Mouse (Mus musculus) stomach, postnatal 0 days (tissue): ENCODE results near the gene Klf12. TPM values are rescaled to one million over a fixed set of nuclear protein-coding genes. Genes with fewer than 3 reads are reported as not detected.
A peak's percentile ranks its signal among the peaks of the same experiment; 100 is the strongest.

Experiments used
- ATAC-seq: fragments of 200-750 bp; cut with Nextera tagmentation; 2 replicates; pipeline ENCODE4 v1.8.0; 2017; ENCODE audit not compliant: low FRiP score, low TSS enrichment
- DNase-seq: peaks from one replicate; pipeline ENCODE4 v3.0.0-alpha.2; 2016; ENCODE audit warnings: low spot score
- H3K27ac ChIP-seq: fragments of 300-500 bp; sonication (generic); replicated peaks from 2 replicates; pipeline ENCODE4 v1.5.1; 2014; ENCODE audit warnings: mild to moderate bottlenecking, control low read depth
- H3K27me3 ChIP-seq: fragments of 300-500 bp; sonication (generic); 2 replicates; pipeline ENCODE4 v1.6.1; 2014; ENCODE audit warnings: low read length; ENCODE audit not compliant: control insufficient read depth, insufficient read depth
- H3K36me3 ChIP-seq: fragments of 300-500 bp; sonication (generic); 2 replicates; pipeline ENCODE4 v1.6.1; 2014; ENCODE audit warnings: low read length, mixed read lengths; ENCODE audit not compliant: control insufficient read depth, insufficient read depth
- H3K4me1 ChIP-seq: fragments of 300-500 bp; sonication (generic); replicated peaks from 2 replicates; pipeline ENCODE4 v1.6.1; 2014; ENCODE audit warnings: antibody characterized with exemption; ENCODE audit not compliant: control insufficient read depth, insufficient read depth
- H3K4me2 ChIP-seq: fragments of 300-500 bp; sonication (generic); replicated peaks from 2 replicates; pipeline ENCODE4 v1.6.1; 2014; ENCODE audit warnings: low read depth, mild to moderate bottlenecking, control low read depth, moderate library complexity
- H3K4me3 ChIP-seq: fragments of 300-500 bp; sonication (generic); 2 replicates; pipeline ENCODE4 v1.5.1; 2014; ENCODE audit warnings: low read depth, low read length, control low read depth
- H3K9ac ChIP-seq: fragments of 300-500 bp; sonication (generic); 2 replicates; pipeline ENCODE4 v1.6.1; 2014; ENCODE audit warnings: mild to moderate bottlenecking, low read length, control low read depth, mixed read lengths
- H3K9me3 ChIP-seq: fragments of 300-500 bp; sonication (generic); 2 replicates; pipeline ENCODE4 v1.6.1; 2016; ENCODE audit warnings: low read length; ENCODE audit not compliant: control insufficient read depth
- CTCF ChIP-seq: IDR thresholded peaks from 2 replicates; pipeline ENCODE4 v1.5.1; 2016; ENCODE audit warnings: antibody characterized with exemption, low read depth, mild to moderate bottlenecking, moderate library complexity
- EP300 ChIP-seq: optimal IDR thresholded peaks from 2 replicates; pipeline ENCODE3; 2016; ENCODE audit warnings: antibody characterized with exemption
- WGBS: fragments of 180-500 bp; shearing (Covaris S2); extraction: QIAGEN DNeasy Blood & Tissue Kit; methylation state at CpG from one replicate; pipeline ENCODE4 v1.1.7; 2014; 5-methylcytosine and 5-hydroxymethylcytosine counted together
- polyA plus RNA-seq: library from polyadenylated mRNA; unstranded; fragments of >200 nt; fragmentation: Nextera tagmentation; extraction: Ambion mirVana; gene quantifications from 2 replicates; pipeline ENCODE4 v1.2.1, GENCODE M21; 2015

Gene Klf12
- polyA plus RNA-seq, 1 experiment from 2014 or later: 3.8 TPM

- H3K36me3 ChIP-seq: no peaks in the 10 kb centered on the region
- no peak overlapping the region for H3K9ac ChIP-seq
- H3K4me2 ChIP-seq: no peak overlapping the region
- no peaks in the 10 kb centered on the region for H3K27me3 ChIP-seq
- H3K4me1 ChIP-seq: no peaks in the 10 kb centered on the region
- TF ChIP-seq CTCF (no peak), EP300 (no peak)
- ATAC-seq: no peak
- peak overlapping the region; percentile 20; the same call in 1 of the 2 replicates for H3K27ac ChIP-seq
- WGBS: 66% methylated on average over 3 of the region's 3 CpGs
- H3K4me3 ChIP-seq: no peak overlapping the region
- DNase-seq: no peak
- H3K9me3 ChIP-seq: no peaks in the 10 kb centered on the region
Observed at GRCm38 (mm10) chr14:99898861-99899260, 385.6 kb downstream of the Klf12 start.

- H3K9ac ChIP-seq: no peak overlapping the region
- TF ChIP-seq EP300 (no peak), CTCF (peak; percentile 98)
- H3K4me3 ChIP-seq: no peak overlapping the region
- DNase-seq (peak; percentile 74), ATAC-seq (peak; percentile 75)
- no peak overlapping the region for H3K4me2 ChIP-seq
- no peaks in the 10 kb centered on the region for H3K4me1 ChIP-seq
- no peaks in the 10 kb centered on the region for H3K9me3 ChIP-seq
- no peaks in the 10 kb centered on the region for H3K36me3 ChIP-seq
- H3K27ac ChIP-seq: no peak overlapping the region
- WGBS: 17% methylated on average over 7 of the region's 7 CpGs
- H3K27me3 ChIP-seq: no peaks in the 10 kb centered on the region
Observed at GRCm38 (mm10) chr14:99894708-99895383, 389.6 kb downstream of the Klf12 start.

- H3K27me3 ChIP-seq: no peaks in the 10 kb centered on the region
- H3K36me3 ChIP-seq: no peaks in the 10 kb centered on the region
- H3K9me3 ChIP-seq: no peaks in the 10 kb centered on the region
- H3K4me2 ChIP-seq: no peak overlapping the region
- 79% methylated on average over 14 of the region's 14 CpGs for WGBS
- no peak overlapping the region for H3K27ac ChIP-seq
- no peak overlapping the region for H3K9ac ChIP-seq
- no peak overlapping the region for H3K4me3 ChIP-seq
- no peaks in the 10 kb centered on the region for H3K4me1 ChIP-seq
- no peak for TF ChIP-seq EP300
- no peak for TF ChIP-seq CTCF
- no peak for ATAC-seq
- no peak for DNase-seq
Observed at GRCm38 (mm10) chr14:99894062-99894461, 390.4 kb downstream of the Klf12 start.

DNA sequence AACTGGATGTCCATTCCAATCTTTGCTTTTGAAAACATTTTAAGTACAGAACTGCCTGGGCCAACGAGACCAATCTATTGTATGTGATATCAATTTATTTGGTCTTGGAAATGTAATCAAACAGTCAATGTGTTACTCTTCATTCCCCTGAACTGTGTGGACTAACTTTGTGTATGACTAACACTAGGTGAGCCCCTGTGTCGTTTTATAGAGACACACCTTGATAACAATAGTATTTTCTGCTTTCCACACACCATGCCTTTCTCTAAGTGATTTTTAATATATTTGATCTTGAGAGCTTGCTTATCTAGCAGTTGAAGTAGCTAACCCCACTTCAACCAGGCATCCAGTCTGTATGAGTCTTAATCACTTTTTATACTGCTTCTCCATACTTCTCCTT, 398.0 kb downstream of the Klf12 start:
- no peaks in the 10 kb centered on the region for H3K4me1 ChIP-seq
- WGBS: 55% methylated on average over 2 of the region's 2 CpGs
- H3K9ac ChIP-seq: no peak overlapping the region
- H3K9me3 ChIP-seq: no peaks in the 10 kb centered on the region
- no peak overlapping the region for H3K4me3 ChIP-seq
- ATAC-seq (peak; percentile 92), DNase-seq (no peak)
- H3K27me3 ChIP-seq: no peaks in the 10 kb centered on the region
- H3K36me3 ChIP-seq: no peaks in the 10 kb centered on the region
- no peak overlapping the region for H3K27ac ChIP-seq
- H3K4me2 ChIP-seq: no peak overlapping the region
- TF ChIP-seq CTCF: no peak
- no peak for TF ChIP-seq EP300

DNA sequence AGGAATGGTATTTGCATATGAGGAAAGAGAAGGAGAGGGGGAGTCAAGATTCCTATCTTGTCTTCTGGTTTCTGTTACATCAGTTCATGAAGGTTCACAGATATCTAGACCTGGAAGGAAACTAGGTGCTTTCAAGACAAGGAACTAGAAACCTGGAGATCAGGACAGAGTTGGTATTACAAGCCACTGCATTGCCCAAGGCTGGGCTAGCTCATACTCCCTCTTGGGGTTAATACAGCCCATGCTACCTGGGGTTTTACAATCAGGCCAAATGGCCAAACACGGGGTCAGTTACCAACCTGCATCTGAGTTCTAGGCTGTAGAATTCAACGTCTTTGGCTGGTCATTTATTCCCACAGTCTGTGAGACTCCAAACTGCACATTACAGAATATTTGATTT, 398.9 kb downstream of the Klf12 start:
- H3K27ac ChIP-seq: peak overlapping the region; percentile 74
- no peaks in the 10 kb centered on the region for H3K4me1 ChIP-seq
- no peak overlapping the region for H3K9ac ChIP-seq
- DNase-seq (no peak), ATAC-seq (peak; percentile 64)
- WGBS: 52% methylated on average over 2 of the region's 2 CpGs
- no peaks in the 10 kb centered on the region for H3K36me3 ChIP-seq
- no peaks in the 10 kb centered on the region for H3K27me3 ChIP-seq
- no peak overlapping the region for H3K4me2 ChIP-seq
- TF ChIP-seq CTCF: 0 out of 2 replicates have a peak, but pooled peaks have one; percentile 25
- TF ChIP-seq EP300: no peak
- H3K9me3 ChIP-seq: no peaks in the 10 kb centered on the region
- H3K4me3 ChIP-seq: no peak overlapping the region

- no peaks in the 10 kb centered on the region for H3K27me3 ChIP-seq
- H3K36me3 ChIP-seq: no peaks in the 10 kb centered on the region
- no peaks in the 10 kb centered on the region for H3K9me3 ChIP-seq
- no peaks in the 10 kb centered on the region for H3K4me1 ChIP-seq
- TF ChIP-seq CTCF (no peak), EP300 (no peak)
- ATAC-seq (peak; percentile 78), DNase-seq (peak; percentile 34)
- H3K27ac ChIP-seq: peak overlapping the region; percentile 74
- H3K9ac ChIP-seq: no peak overlapping the region
- no peak overlapping the region for H3K4me3 ChIP-seq
- no peak overlapping the region for H3K4me2 ChIP-seq
- 22% methylated on average over 4 of the region's 4 CpGs for WGBS
Observed at GRCm38 (mm10) chr14:99885128-99885527, 399.4 kb downstream of the Klf12 start.
